Mouse (Mus musculus) liver, postnatal 0 days (tissue): ENCODE results near the gene Hoxa6.

Experiments
- CTCF ChIP-seq: sonication (generic); IDR thresholded peaks from 2 replicates; pipeline ENCODE4 v1.5.1; 2016; ENCODE audit warnings: antibody characterized with exemption, low read depth
- EP300 ChIP-seq: IDR thresholded peaks from 2 replicates; pipeline ENCODE4 v1.6.1; 2016; ENCODE audit warnings: antibody characterized with exemption, low read depth, mild to moderate bottlenecking

DNA sequence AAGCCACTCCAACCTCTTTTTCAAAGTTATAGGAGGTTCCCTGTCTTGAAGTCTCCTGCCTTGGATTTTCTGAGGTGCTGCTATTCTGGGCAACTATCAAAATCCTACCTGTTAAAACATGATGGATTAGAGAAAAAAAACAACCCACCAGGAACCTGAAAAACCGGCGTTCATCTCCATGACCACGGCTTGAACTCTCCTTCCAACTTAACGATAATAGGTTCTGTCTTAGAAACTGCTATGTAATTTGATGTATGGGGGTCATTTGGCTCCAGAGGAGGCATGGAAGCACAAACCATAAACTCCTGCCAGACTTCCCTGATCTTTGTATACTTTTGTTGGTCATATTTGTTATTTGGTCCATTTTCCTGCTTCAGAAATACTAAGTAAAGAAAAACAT is 34.9 kb downstream of the Hoxa6 start:
- TF ChIP-seq CTCF: no peak
- no peak for TF ChIP-seq EP300
